Mouse (Mus musculus) ovary, postnatal 14 days (tissue): ENCODE data around the gene Plekhg3.

Experiments
- DNase-seq: peaks from one replicate; pipeline ENCODE4 v3.0.0; 2022; ENCODE audit warnings: low spot score

The Plekhg3 gene

GRCm38 (mm10) chr12:76527245-76527881, 3.3 kb upstream of the Plekhg3 start:
- no peak for DNase-seq

- no peak for DNase-seq
Observed at GRCm38 (mm10) chr12:76528766-76529165, 1.9 kb upstream of the Plekhg3 start.

- no peak for DNase-seq
Observed at GRCm38 (mm10) chr12:76531986-76532925, 1.6 kb downstream of the Plekhg3 start.

GRCm38 (mm10) chr12:76532926-76533376, 2.3 kb downstream of the Plekhg3 start:
- no peak for DNase-seq

- peak; percentile 62 for DNase-seq
Observed at GRCm38 (mm10) chr12:76533377-76534222, 2.9 kb downstream of the Plekhg3 start.

GRCm38 (mm10) chr12:76534233-76534632, 3.5 kb downstream of the Plekhg3 start:
- DNase-seq: no peak

DNA sequence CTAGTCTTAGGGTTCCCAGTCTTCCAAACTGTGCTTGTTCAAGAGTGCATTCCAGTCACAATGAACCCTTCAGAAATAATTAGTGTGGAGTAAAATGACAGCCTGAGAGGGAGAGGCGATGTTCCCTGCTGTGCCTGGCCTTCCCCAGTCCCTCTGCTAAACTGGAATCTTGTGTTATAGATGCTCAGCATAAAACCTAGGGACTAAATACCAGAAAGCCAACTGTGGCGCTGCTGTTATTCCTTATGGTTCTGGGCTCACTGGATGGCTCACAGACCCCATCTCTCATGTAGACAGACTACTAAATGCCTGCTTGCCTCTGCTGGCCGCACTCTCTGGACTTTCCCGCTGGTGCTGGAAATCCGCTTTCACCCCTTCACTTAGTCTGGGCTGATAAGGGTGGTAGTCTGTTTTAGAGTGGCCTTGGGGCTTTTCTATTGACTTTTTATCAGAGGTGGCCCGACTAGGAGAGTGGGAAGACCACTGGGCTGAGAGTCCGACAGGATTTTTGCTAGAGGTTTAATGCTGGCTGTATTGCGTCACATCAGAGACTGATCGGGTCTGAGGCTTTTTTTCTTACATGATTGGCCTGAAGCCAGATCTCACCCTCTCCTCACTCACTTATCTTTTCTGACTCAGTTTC, 4.1 kb downstream of the Plekhg3 start:
- no peak for DNase-seq

DNA sequence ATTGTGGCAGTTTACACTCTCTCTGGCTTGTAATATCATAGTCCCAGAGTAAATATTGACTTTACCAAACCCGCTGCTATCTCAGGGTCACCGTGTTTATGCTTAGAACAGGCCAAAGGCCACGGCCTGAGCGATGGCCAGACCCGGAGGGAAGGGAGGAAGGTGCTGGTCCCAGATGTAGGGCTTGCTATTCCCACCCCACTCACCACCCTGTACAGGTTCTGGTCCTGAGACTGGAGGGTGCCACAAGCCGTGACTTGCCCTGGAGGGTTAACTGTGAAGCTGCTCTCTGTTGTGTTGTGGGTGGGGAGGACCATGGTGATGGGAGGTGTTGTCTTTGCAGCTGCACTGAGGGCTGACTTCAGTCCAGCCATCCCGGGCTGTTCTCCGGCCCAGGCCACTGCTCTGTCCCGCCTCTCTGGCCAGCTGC, 4.8 kb downstream of the Plekhg3 start:
- no peak for DNase-seq

DNA sequence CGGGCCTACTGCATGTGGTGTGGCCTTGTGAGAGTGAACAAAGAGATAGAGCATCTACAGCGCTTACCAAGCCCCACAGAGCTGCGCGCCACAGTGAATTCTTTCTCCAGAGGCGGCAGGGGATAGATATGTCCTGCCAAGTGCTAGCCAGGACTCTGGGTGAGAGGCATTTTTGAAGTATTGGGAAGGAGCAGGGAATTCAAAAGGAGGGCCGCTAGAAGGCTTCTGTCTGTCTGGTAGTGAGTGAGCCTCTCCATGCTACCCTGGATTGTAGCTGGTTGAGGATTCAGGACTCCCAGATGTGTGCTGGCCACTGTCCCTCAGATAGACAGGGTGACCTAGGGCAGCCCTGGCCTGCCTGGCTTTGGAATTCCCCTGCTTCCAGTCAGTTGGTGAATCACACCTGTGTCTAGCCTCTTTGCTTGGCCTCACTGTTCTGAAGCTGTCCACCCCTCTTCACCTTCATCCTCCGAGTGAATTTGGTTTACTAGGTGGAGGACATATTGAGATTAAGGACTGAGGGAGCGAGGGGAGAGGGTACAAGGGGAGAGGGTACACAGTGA, 6.0 kb downstream of the Plekhg3 start:
- no peak for DNase-seq

- DNase-seq: no peak
Observed at GRCm38 (mm10) chr12:76537434-76537833, 6.7 kb downstream of the Plekhg3 start.

DNA sequence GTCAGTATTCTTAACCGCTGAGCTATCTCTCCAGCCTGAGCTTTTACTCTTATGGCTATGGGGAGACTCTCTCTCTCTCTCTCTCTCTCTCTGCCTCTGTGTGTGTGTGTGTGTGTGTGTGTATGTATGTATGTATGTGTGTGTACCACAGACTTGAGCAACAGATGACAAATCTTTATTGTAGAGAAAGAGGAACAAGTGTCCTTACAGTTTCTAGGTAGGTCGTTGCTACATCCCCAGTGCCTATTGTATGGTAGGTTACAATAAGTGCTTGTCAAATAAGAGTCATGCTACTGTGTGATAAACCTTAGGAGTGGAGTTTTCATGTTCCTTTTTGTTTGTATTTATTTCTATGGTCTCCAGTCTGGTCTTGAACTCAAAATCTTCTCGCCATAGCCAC, 9.5 kb downstream of the Plekhg3 start:
- no peak for DNase-seq

DNA sequence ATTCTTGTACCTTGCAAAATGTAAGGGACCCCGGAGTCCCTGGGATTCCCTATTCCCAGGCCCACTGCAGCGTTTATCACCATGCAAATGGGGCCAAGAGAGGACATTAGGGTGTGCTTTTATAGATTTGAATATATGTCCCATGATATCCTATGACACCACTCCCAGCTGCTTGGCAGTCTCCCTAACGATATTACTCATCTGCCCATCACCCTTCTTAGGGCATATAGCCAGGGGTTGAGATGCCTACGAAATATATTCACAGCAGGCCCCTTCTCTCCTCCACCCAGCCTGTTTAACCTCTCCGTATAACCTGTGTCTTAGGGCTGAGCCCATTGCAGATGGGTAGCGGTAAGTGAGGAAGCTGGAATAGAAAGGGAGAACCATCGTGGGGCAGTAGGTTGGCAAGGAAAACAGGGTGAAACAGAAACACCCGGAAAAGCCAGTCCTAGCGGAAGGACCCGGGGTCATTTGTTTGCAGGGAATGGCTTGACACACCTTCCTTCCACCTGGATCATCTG, 10.1 kb downstream of the Plekhg3 start:
- DNase-seq: no peak

DNA sequence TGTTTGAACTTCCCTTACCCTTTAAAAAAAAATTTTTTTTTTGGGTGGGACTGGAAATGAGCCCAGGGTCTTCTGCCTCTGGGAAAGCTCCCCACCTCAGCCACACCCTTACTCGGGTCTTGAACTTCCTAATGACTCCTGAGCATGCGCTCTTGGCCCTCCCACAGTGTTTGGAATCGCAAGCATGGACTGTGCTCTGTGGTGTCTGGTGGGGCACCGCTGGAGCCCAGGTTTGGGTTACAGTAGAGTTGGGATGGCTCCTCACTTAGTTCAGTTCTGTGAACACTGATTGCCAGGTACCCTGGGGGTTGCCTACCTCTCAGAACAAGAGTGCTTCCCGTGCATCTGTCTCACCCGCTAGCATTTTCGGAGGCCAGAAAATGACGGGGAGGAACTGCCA, 10.8 kb downstream of the Plekhg3 start:
- DNase-seq: no peak

- no peak for DNase-seq
Observed at GRCm38 (mm10) chr12:76541879-76542278, 11.2 kb downstream of the Plekhg3 start.

GRCm38 (mm10) chr12:76545786-76546370, 15.2 kb downstream of the Plekhg3 start:
- DNase-seq: no peak

GRCm38 (mm10) chr12:76546383-76547276, 15.9 kb downstream of the Plekhg3 start:
- DNase-seq: no peak

DNA sequence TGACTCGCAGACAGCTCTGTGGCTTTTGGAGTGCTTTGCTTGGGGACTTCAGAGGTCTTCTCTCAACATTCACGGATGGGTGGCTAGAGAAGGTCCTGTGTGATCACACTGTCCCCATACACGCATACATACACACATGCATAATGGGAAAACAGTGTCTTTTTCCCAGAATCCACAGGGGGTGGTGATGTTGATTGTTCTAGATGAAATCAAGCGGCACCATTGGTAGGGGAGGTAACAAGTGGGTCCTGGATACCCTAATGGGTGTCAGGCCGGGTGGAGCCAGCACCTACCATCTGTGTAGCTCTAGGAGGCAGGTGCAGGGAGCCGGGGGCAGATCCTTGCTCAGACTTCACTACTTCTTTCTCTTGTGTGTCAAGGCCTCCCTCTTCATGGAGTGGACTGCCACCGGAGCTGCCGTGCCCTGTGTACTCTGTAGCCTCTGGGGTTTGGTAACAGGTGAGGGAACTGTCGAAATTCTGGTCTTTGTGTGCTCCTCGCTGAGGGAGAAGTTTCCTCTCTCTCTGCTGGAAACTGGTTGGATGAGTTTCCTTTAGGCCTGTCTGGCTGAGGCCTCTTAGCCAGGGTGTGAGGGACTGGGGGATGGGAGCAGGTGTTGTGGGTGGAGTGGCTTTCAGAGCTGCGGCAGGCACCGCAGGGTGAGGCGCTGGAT, 16.9 kb downstream of the Plekhg3 start:
- DNase-seq: no peak

DNA sequence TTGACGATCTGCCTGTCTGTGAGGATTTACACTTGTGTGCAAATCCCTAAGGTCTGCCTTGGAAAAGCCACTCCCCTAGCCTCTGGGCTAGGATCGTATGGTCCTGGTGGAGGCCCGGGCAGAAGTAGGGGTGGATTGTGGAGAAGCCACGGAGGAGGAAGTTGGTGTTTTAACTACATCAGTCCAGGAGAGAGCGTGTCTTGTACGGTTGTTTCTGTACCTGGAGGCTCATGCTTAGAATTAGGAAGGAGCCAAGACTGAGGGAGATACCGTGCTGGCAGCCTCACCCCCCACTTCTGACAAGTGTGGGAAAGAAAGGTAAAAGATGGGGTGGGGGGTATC, 17.4 kb downstream of the Plekhg3 start:
- DNase-seq: no peak

- no peak for DNase-seq
Observed at GRCm38 (mm10) chr12:76549203-76549602, 18.5 kb downstream of the Plekhg3 start.
